Mouse (Mus musculus) CH12.LX (cell line): ENCODE measurements around the gene Aurkb. TPM values are rescaled to one million over a fixed set of nuclear protein-coding genes. Genes with fewer than 3 reads are reported as not detected.
A peak's percentile ranks its signal among the peaks of the same experiment; 100 is the strongest.

Source experiments
- DNase-seq: peaks from one replicate; pipeline ENCODE4 v3.0.0-alpha.2; 2013; ENCODE audit errors: extremely low read depth
- H3K27ac ChIP-seq: 2 replicates; pipeline ENCODE4 v1.5.1; 2012; ENCODE audit warnings: low read depth, mild to moderate bottlenecking, control low read depth, moderate library complexity; ENCODE audit not compliant: insufficient read depth
- H3K27me3 ChIP-seq: replicated peaks from 2 replicates; pipeline ENCODE3; 2012; ENCODE audit warnings: inconsistent platforms
- H3K36me3 ChIP-seq, 2 experiments: replicated peaks in 1 of 2; 2 replicates each; pipeline versions ENCODE3 to v1.6.1; 2012; ENCODE audit warnings: inconsistent platforms in 1 of 2, low read length in 1 of 2, mild to moderate bottlenecking in 1 of 2, mixed read lengths in 1 of 2, moderate library complexity in 1 of 2; ENCODE audit not compliant: control insufficient read depth in 1 of 2, insufficient read depth in 1 of 2
- H3K4me1 ChIP-seq, 2 experiments: 2 replicates each; pipeline ENCODE4 v1.6.1; 2012; ENCODE audit warnings: inconsistent platforms in 1 of 2, moderate library complexity in 1 of 2; ENCODE audit not compliant: insufficient read depth in 2 of 2, control insufficient read depth in 1 of 2
- H3K4me2 ChIP-seq: 2 replicates; pipeline ENCODE4 v1.6.1; 2012; ENCODE audit warnings: low read depth, mild to moderate bottlenecking, control low read depth; ENCODE audit not compliant: poor library complexity, insufficient read depth, severe bottlenecking
- H3K4me3 ChIP-seq, 3 experiments: fragments of 150-350 bp in 1 of 3; sonication (generic) in 1 of 3; replicated peaks in 1 of 3; 2 replicates each; pipeline versions ENCODE3 to v1.5.1; 2011 to 2012; ENCODE audit warnings: low read depth in 2 of 3, low read length in 2 of 3, mild to moderate bottlenecking in 2 of 3, moderate library complexity in 2 of 3, control low read depth in 1 of 3, improper control_type of control experiment in 1 of 3, inconsistent platforms in 1 of 3, mixed read lengths in 1 of 3; ENCODE audit not compliant: poor library complexity in 1 of 3
- H3K79me2 ChIP-seq: replicated peaks from 2 replicates; pipeline ENCODE4 v1.6.1; 2012; ENCODE audit warnings: mild to moderate bottlenecking, moderate library complexity; ENCODE audit not compliant: control insufficient read depth, poor library complexity, insufficient read depth, severe bottlenecking; ENCODE audit errors: extremely low read depth
- H3K9ac ChIP-seq: 2 replicates; pipeline ENCODE4 v1.6.1; 2012; ENCODE audit warnings: low read depth, mild to moderate bottlenecking, control low read depth, moderate library complexity; ENCODE audit not compliant: insufficient read depth
- H3K9me3 ChIP-seq: replicated peaks from 2 replicates; pipeline ENCODE3; 2012; ENCODE audit warnings: low read length, inconsistent platforms, mixed read lengths
- CHD1 ChIP-seq: IDR thresholded peaks from 2 replicates; pipeline ENCODE4 v1.6.1; 2012; ENCODE audit warnings: low read depth, low read length, improper control_type of control experiment, inconsistent platforms
- CHD2 ChIP-seq: IDR thresholded peaks from 2 replicates; pipeline ENCODE4 v1.6.1; 2011; ENCODE audit warnings: low read length, improper control_type of control experiment
- ELF1 ChIP-seq: IDR thresholded peaks from 2 replicates; pipeline ENCODE4 v1.6.1; 2014; ENCODE audit warnings: low read depth, mild to moderate bottlenecking, inconsistent platforms, low read length, improper control_type of control experiment
- EP300 ChIP-seq: IDR thresholded peaks from 2 replicates; pipeline ENCODE4 v1.6.1; 2011; ENCODE audit warnings: low read length, improper control_type of control experiment
- GABPA ChIP-seq: IDR thresholded peaks from 2 replicates; pipeline ENCODE4 v1.6.1; 2012; ENCODE audit warnings: low read depth, low read length, improper control_type of control experiment, inconsistent platforms; ENCODE audit not compliant: insufficient replicate concordance
- HCFC1 ChIP-seq: IDR thresholded peaks from 2 replicates; pipeline ENCODE4 v1.6.1; 2012; ENCODE audit warnings: low read depth, mild to moderate bottlenecking, inconsistent platforms, low read length, improper control_type of control experiment
- IRF4 ChIP-seq: IDR thresholded peaks from 2 replicates; pipeline ENCODE4 v1.6.1; 2014; ENCODE audit warnings: low read depth, mild to moderate bottlenecking, inconsistent platforms, low read length, improper control_type of control experiment
- JUN ChIP-seq: IDR thresholded peaks from 2 replicates; pipeline ENCODE4 v1.6.1; 2011; ENCODE audit warnings: low read depth, mild to moderate bottlenecking, low read length, improper control_type of control experiment, moderate library complexity; ENCODE audit not compliant: insufficient read depth
- JUND ChIP-seq: conservative IDR thresholded peaks from 2 replicates; pipeline ENCODE4 v1.6.1; 2011; ENCODE audit warnings: low read depth, low read length, improper control_type of control experiment
- KAT2A ChIP-seq: IDR thresholded peaks from 2 replicates; pipeline ENCODE4 v1.6.1; 2012; ENCODE audit warnings: low read length, improper control_type of control experiment, inconsistent platforms; ENCODE audit not compliant: insufficient replicate concordance
- MAX ChIP-seq: IDR thresholded peaks from 2 replicates; pipeline ENCODE4 v1.6.1; 2011; ENCODE audit warnings: low read length, improper control_type of control experiment
- MAZ ChIP-seq: IDR thresholded peaks from 2 replicates; pipeline ENCODE4 v1.6.1; 2012; ENCODE audit warnings: low read depth, mild to moderate bottlenecking, inconsistent platforms, low read length, improper control_type of control experiment, moderate library complexity
- MEF2A ChIP-seq: IDR thresholded peaks from 2 replicates; pipeline ENCODE4 v1.6.1; 2014; ENCODE audit warnings: low read depth, mild to moderate bottlenecking, inconsistent platforms, low read length, improper control_type of control experiment, borderline replicate concordance
- MXI1 ChIP-seq: IDR thresholded peaks from 2 replicates; pipeline ENCODE4 v1.6.1; 2011; ENCODE audit warnings: mild to moderate bottlenecking, low read depth, low read length, improper control_type of control experiment
- MYC ChIP-seq: IDR thresholded peaks from 2 replicates; pipeline ENCODE4 v1.6.1; 2011; ENCODE audit warnings: low read depth, mild to moderate bottlenecking, improper control_type of control experiment, low read length
- NELFE ChIP-seq: IDR thresholded peaks from 2 replicates; pipeline ENCODE4 v1.6.1; 2011; ENCODE audit warnings: low read depth, low read length, improper control_type of control experiment
- NRF1 ChIP-seq: IDR thresholded peaks from 2 replicates; pipeline ENCODE4 v1.6.1; 2014; ENCODE audit warnings: low read depth, mild to moderate bottlenecking, inconsistent platforms, low read length, improper control_type of control experiment, moderate library complexity
- POLR2A ChIP-seq: IDR thresholded peaks from 2 replicates; pipeline ENCODE4 v1.6.1; 2011; ENCODE audit warnings: low read depth, mild to moderate bottlenecking, improper control_type of control experiment, low read length
- POLR2AphosphoS2 ChIP-seq: IDR thresholded peaks from 2 replicates; pipeline ENCODE4 v1.6.1; 2011; ENCODE audit warnings: low read depth, low read length, improper control_type of control experiment
- SIN3A ChIP-seq: IDR thresholded peaks from 2 replicates; pipeline ENCODE4 v1.6.1; 2012; ENCODE audit warnings: low read length, improper control_type of control experiment, inconsistent platforms
- SMC3 ChIP-seq: IDR thresholded peaks from 2 replicates; pipeline ENCODE4 v1.6.1; 2011; ENCODE audit warnings: low read depth, low read length, improper control_type of control experiment
- TCF12 ChIP-seq: IDR thresholded peaks from 2 replicates; pipeline ENCODE4 v1.6.1; 2014; ENCODE audit warnings: low read depth, mild to moderate bottlenecking, inconsistent platforms, low read length, improper control_type of control experiment
- USF2 ChIP-seq: conservative IDR thresholded peaks from 2 replicates; pipeline ENCODE4 v1.6.1; 2011; ENCODE audit warnings: low read depth, low read length, improper control_type of control experiment
- ZMIZ1 ChIP-seq: IDR thresholded peaks from 2 replicates; pipeline ENCODE4 v1.6.1; 2012; ENCODE audit warnings: low read depth, mild to moderate bottlenecking, inconsistent platforms, low read length, improper control_type of control experiment
- dilution Hi-C: fragments of 300-500 bp; cut with MboI; formaldehyde crosslinking; loops from 2 replicates; pipeline ENCODE4 v1.14.3; 2020; ENCODE audit warnings: low sequenced_read_pairs; ENCODE audit not compliant: extremely low pct_unique_long_range_greater_than_20kb, extremely low pct_ligation_motif_present
- in situ Hi-C: fragments of 300-500 bp; cut with MboI; formaldehyde crosslinking; loops from 3 replicates; pipeline ENCODE4 v1.14.3; 2019; ENCODE audit warnings: low sequenced_read_pairs, low pct_ligation_motif_present, low pct_unique_long_range_greater_than_20kb, mixed read lengths
- polyA plus RNA-seq: library from polyadenylated mRNA; unstranded; fragments of >175 nt; gene quantifications from 2 replicates; pipeline ENCODE4 v1.2.1, GENCODE M21; 2012; ENCODE audit warnings: low read depth; ENCODE audit not compliant: insufficient read length
- total RNA-seq, 2 experiments: library from RNA; depleted of rRNA; stranded (reverse); fragments of 300-350 nt in 1 of 2; fragments of >200 nt in 1 of 2; gene quantifications; 2 replicates each; pipeline ENCODE4 v1.2.3; 2012 to 2014

The Aurkb gene
- total and polyA plus RNA-seq, 3 experiments: 170 to 200 (median 190) TPM

- Histone ChIP-seq H3K27me3 (peaks cover 3% of the 10 kb centered on the region), H3K9me3 (no peaks in the 10 kb centered on the region), H3K4me1 (peaks cover 0 to 31% of the 10 kb centered on the region in 2 experiments; a peak in 2 of 4 replicates), H3K27ac (no peak overlapping the region), H3K79me2 (no peaks in the 10 kb centered on the region; the same call in none of the 2 replicates), H3K36me3 (peaks cover 0 to 16% of the 10 kb centered on the region in 2 experiments), H3K4me3 (peak overlapping the region; percentile 71 to 87 (median 79)), H3K9ac (peak overlapping the region; percentile 92), H3K4me2 (peak overlapping the region; percentile 96)
- in situ Hi-C loops (no loop called here), dilution Hi-C loops (no loop called here)
- DNase-seq: no peak
- no peak for TF ChIP-seq NRF1
- TF ChIP-seq EP300: 0 out of 2 replicates have a peak, but pooled peaks have one; percentile 22
- no peak for TF ChIP-seq MEF2A
- TF ChIP-seq IRF4: peak; percentile 9; the same call in 1 of the 2 replicates
- peak; percentile 54 for TF ChIP-seq CHD2
- TF ChIP-seq MAX: peak; percentile 56; the same call in 1 of the 2 replicates
- peak; percentile 74; the same call in 1 of the 2 replicates for TF ChIP-seq CHD1
- 0 out of 2 replicates have a peak, but pooled peaks have one; percentile 16 for TF ChIP-seq MYC
Observed at GRCm38 (mm10) chr11:69058729-69059356, 13.4 kb downstream of the Aurkb start.

- Histone ChIP-seq H3K4me2 (peak within 1 kb of the TSS; percentile 96), H3K27me3 (peaks cover 3% of the 10 kb centered on the region), H3K9ac (peak within 1 kb of the TSS; percentile 92), H3K4me3 (peak within 1 kb of the TSS; percentile 79 to 87 (median 87)), H3K36me3 (peaks cover 0 to 10% of the 10 kb centered on the region in 2 experiments), H3K4me1 (peaks cover 0 to 30% of the 10 kb centered on the region in 2 experiments; a peak in 2 of 4 replicates), H3K79me2 (no peaks in the 10 kb centered on the region; the same call in none of the 2 replicates), H3K27ac (peak within 1 kb of the TSS; percentile 53), H3K9me3 (no peaks in the 10 kb centered on the region)
- dilution Hi-C loops (no loop called here), in situ Hi-C loops (no loop called here)
- peak; percentile 99 for DNase-seq
- TF ChIP-seq MYC (no peak), MEF2A (peak; percentile 42; the same call in 1 of the 2 replicates), TCF12 (peak; percentile 48; the same call in 1 of the 2 replicates), MAX (no peak; the same call in 1 of the 2 replicates), POLR2A (peak; percentile 92), SIN3A (peak; percentile 89), POLR2AphosphoS2 (peak; percentile 64; the same call in 1 of the 2 replicates), HCFC1 (peak; percentile 87), CHD2 (peak; percentile 75), KAT2A (peak; percentile 79; the same call in 1 of the 2 replicates), NRF1 (peak; percentile 57), GABPA (no peak; the same call in 1 of the 2 replicates), USF2 (no peak), JUN (no peak), JUND (no peak), MAZ (peak; percentile 98), IRF4 (peak; percentile 26; the same call in 1 of the 2 replicates), ELF1 (peak; percentile 98), CHD1 (no peak), NELFE (peak; percentile 64), ZMIZ1 (peak; percentile 66; the same call in 1 of the 2 replicates), SMC3 (no peak), MXI1 (peak; percentile 74)
Observed at GRCm38 (mm10) chr11:69059357-69059974, 14.0 kb downstream of the Aurkb start, which contains the start of gene Borcs6. Gene Borcs6, plus strand, starts transcription at chr11:69059717.
